Mouse (Mus musculus): ENCODE measurements around the gene Gm6583. TPM values are rescaled to one million over a fixed set of nuclear protein-coding genes. Genes with fewer than 3 reads are reported as not detected.
"Not testable (repeated sequence)": the region's sequence is repeated elsewhere in the genome, so short reads cannot be mapped to it uniquely, and the experiment has no call there.

The Gm6583 gene
- total RNA-seq, 2 experiments from 2014 or later = not detected

DNA sequence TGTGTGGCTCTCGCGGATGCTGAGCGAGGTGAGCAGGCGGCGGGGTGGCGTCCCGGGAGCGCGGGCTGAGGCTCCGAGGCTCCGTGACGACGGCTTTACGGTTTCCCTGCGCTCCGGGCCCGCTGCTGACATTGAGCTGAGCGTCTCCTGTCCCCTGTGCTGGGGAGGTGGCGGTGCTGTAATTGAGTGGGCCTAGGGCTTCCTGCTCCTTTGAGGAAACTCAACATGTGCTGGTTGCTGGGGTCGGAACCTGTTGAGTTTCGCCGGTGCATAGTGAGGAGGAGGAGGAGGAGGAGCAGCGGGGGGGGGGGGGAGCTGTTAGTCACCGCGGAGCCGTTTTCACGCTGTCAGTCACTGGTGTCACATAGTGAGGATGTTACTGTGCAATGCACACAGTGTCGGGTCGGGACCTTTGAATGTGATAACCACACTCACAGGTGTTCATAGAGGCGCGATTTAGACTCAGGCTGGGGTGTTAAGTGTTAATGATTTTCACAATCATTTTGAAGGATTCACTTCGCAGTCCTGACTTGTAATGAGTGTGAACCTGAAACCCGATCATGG lies 29.3 kb downstream of the Gm6583 start:
- ATAC-seq (replicated peaks; ENCODE audit: poor library complexity, severe bottlenecking) = peak; percentile 6; the same call in 1 of the 2 replicates

DNA sequence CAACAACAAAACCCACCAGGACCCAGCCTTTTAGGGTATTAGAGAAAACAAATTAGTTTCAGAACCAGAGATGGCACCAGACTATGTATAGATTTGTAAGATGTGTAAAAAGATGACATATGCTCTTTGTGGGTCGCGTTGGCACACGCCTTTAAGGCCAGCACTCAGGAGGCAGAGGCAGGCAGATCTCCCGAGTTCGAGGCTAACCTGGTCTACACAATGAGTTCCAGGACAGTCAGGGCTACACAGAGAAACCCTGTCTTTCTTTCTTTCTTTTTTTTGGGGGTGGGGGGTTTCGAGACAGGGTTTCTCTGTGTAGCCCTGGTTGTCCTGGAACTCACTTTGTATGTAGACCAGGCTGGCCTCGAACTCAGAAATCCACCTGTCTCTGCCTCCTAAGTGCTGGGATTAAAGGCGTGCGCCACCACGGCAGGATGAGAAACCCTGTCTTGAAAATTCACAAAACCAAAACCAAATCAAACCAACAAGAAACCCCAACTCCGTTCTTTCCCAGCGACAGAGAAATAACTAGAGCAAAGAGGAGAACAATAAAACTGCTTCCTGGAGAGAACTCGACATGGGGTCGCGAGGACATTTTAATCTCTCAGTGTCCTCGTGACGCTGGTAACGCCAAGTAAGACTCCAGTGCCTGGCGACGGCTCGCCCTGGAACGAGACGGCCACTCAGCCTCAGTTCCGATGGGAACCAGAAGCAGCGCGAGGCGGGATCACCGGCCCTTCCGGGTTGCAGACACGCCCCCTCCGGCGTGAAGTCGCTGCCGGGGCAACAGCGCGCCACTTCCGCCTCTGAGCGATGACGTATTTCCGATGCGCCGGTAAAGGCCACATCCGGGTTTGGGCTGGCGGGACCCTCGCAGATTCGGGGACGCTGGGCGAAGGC lies 30.0 kb downstream of the Gm6583 start, which contains the start of gene Tfip11:
Gene Tfip11 (plus strand): TSS at position 813 of the 900 bp plus-strand sequence.
- peak; percentile 75 for ATAC-seq (replicated peaks; ENCODE audit: poor library complexity, severe bottlenecking)

DNA sequence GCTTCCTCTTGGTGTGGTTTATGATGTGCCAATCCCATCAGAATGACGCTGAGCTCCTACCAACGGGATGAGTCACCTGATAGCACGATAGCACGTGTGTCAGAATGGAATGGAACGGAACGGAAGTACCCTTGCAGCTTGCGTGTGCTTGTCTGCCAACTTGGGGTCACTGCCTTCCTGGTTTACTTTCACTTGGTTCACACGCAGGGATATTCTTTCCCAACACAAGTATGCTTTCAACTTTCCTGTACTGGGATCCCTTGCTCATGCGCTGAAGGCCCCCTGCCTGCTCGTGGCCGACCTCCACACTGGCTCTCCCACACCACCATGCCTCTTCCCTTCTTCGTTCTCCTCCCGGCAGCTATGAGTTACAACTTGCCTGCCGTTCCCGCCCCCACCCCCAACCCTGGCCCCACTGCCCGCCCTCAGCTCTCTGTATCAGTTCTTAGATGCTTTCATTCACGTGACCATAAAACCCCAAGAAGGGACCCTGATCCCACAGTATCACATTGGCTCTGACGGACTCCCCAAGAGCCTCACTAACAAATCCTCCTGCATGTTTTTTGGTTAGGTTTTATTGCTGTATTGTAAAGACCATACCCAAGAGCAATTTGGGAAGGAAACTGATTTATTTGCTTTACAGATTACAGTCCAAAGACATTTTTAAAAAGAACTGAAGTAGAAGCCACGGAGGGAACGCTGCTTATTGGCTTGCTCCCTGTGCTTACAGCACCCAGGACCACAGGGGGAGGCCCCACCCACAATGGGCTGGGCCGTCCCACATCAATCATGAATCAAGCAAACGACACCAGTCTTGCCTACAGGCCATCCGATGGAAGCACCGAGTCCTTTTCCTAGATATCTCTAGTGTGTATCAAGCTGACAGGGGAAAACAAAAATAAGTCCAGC lies 30.9 kb downstream of the Gm6583 start:
- peak; percentile 75 for ATAC-seq (replicated peaks; ENCODE audit: poor library complexity, severe bottlenecking)

DNA sequence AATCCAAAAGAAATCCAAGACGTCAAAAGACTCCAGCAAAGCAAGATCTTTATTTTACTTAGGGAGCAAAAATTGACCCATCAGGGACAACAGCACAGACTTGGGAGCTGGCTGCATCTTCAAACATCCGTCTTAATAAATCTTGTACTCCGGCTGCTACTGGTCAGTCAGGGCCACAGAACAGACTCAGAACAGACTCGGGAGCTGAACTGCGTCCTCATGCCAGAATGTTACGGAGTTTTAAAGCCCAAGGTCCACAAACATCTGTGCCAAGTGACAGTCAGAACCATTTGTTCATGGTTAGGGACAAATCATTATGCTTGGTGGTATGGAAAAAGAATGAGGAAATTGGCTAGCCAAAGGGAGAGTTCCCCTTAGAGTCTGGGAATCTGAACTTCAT lies 32.6 kb downstream of the Gm6583 start:
- no peak for ATAC-seq (replicated peaks; ENCODE audit: poor library complexity, severe bottlenecking)

DNA sequence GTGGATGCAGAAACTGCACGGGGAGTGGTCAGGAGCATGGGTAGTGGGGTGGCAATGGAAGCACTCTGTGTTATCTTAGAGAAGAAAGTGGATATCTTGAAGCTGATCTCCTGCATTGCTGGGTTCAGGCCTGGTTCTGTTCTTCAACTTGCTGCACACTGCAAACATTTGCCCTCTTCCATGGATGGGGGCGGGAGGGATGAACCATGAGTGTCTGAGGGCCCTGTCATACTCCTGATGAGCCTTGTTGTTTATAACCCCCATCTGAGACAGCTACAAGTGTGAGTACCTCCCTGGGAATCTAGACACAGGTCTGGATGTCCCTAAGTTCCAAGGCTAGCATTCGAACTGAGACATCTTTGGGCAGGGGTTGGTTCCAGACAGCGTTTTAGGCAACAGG lies 34.5 kb downstream of the Gm6583 start:
- ATAC-seq (replicated peaks; ENCODE audit: poor library complexity, severe bottlenecking) = no peak

DNA sequence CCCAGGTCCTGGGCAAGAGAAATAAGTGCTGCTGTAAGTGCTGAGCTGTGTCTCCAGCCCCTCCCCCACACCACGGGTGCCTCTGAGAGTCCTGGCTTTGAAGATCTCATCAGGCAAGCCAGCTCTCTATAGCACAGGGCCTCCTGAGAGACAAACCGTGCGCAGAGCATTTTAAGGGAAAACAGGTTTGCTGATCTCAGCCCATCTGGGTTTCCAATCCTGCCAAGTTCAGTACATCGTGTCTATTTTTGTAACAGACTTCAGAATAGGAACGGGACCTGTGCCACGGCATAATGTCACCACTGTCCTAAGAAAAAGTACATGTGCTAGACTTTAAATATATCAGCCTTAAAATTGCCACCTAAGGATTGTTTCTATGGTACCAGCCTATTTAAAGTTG lies 34.9 kb downstream of the Gm6583 start:
- no peak for ATAC-seq (replicated peaks; ENCODE audit: poor library complexity, severe bottlenecking)

DNA sequence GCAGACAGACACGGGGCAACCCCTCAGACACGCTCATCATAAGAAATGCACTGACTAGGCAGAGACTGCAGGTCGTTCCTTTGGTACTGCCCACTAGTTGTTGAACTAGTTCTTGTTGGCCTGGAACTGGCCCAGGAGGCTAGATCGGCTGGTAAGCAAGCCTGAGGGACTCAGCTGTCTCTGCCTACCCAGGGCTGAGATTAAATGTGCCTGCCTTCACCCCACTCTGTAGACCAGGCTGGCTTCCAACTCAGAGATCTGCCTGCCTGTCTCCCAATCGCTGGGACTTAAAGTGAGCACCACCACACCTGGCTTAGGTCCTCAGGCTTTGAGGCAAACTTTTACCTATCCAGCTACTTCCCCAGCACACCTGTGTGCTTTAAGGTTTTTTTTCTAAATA lies 35.5 kb downstream of the Gm6583 start:
- ATAC-seq (replicated peaks; ENCODE audit: poor library complexity, severe bottlenecking) = no peak

DNA sequence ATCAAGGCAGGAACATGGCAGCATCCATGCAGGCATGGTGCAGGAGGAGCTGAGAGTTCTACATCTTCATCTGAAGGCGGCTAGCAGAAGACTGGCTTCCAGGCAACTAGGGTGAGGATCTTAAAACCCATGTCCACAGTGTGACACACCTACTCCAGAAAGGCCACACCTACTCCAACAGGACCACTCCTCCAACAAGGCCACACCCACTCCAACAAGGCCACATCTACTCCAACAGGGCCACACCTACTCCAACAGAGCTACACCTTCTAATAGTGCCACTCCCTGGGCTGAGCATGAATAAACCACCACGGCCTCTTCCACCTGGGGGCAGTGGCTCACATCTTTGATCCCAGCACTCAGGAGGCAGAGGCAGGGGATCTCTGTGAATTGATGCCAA lies 36.5 kb downstream of the Gm6583 start:
- ATAC-seq (replicated peaks; ENCODE audit: poor library complexity, severe bottlenecking) = not testable (repeated sequence)

DNA sequence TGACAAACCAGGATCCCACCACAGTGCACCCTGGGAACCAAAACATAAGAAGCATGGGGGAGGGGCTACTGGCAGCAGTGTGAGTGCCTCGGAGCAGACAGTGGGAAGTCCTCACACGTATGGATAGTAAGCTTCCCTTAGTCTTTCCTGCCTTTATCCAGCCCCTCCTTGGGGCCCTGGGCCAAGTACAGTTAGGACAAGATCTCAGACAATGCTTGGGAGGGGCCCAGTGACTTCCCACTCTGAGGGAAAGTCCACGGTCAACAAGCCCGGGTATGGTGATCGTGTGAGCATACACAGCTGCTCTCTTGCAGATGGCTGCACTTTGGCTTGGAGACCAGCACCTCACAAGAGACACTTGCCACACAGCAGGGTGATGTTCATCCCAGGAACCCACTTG lies 38.5 kb downstream of the Gm6583 start:
- peak; percentile 33; the same call in 1 of the 2 replicates for ATAC-seq (replicated peaks; ENCODE audit: poor library complexity, severe bottlenecking)

DNA sequence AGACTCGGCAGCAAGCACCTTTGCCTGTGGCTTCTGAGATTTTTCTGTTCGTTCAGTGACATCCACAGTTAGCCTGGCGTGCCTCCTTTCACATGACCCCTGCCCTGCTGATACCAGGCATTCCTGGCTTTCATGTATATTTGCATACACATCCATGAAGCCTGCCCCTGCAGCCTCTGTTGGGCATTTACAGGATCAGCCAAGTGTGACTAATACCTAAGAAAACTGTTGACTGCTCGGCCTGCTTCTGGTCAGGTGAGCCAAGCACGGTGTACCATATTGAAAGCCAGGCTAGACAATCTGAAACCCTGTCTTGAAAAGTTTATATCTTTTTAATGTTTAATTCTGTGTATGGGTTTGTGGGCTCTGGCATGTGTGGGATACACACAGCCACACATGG lies 39.4 kb downstream of the Gm6583 start:
- ATAC-seq (replicated peaks; ENCODE audit: poor library complexity, severe bottlenecking) = no peak

DNA sequence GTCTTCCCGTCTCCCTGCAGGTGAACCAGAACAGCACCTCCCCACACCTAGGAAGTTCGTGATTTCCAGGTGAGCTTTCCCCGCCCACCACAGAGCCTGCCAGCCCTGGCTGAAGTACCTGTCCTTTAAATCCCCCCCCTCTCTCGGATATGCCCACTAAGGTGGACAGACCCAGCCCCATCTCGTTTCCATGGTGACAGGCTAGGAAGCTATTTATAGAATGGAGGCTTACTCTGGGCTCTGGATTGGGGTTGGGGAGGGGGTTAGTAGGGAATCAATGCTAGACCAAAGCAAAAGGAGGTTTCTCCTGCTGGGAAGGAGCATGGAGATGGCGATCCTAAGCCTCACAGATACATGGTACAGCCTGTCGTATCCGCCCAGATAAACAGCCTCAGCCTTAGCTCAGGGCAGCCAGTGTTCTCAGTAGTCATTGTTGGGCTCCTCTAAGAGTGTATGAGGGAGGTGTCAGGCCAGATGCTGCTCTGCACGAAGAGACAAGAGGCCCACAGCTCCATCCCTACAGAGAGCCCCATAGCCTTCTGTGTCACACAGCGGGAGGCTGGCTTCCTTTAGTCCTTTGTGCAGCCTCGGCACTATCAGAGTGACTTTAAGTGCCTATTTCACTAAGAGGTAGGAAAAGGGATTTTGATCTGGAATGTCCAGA lies 42.5 kb downstream of the Gm6583 start:
- no peak for ATAC-seq (replicated peaks; ENCODE audit: poor library complexity, severe bottlenecking)

DNA sequence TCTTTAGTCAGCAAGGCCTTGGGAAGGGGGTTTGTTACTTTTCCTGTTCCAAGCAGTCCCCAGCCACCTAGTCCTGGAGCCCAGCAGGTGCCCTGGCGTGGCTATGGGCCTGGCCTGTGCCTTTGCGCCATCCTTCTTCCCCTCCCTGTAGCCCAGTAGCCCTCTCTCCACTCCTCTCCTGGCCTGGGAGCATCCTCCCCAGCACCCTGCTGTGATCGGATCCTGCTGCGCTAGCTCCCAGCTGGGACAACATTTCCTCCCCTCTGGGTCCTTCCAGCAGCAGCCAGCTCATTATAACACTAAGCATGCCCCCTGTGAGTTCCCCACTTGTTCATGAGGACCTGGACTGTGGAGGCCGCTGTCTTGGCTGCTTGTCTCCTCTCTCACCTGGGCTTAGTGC lies 50.0 kb downstream of the Gm6583 start:
- no peak for ATAC-seq (replicated peaks; ENCODE audit: poor library complexity, severe bottlenecking)

Other genes starting within 250 kb of the Gm6583 start
- not detected in 2 replicates for gene Cryba4, start 103.5 kb downstream of the Gm6583 start, total RNA-seq (2014; fragmentation: Nextera tagmentation)
- gene Cryba4, start 103.5 kb downstream of the Gm6583 start, total RNA-seq (2017) = 0.30 TPM in 1 of 2 replicates, not detected in the other
- gene Crybb1, start 100.2 kb downstream of the Gm6583 start, total RNA-seq (2014; fragmentation: Nextera tagmentation) = not detected in 2 replicates
- not detected in 2 replicates for gene Crybb1, start 100.2 kb downstream of the Gm6583 start, total RNA-seq (2017)
- 28.7 and 43.9 TPM in 2 replicates for gene Tpst2, start 79.3 kb downstream of the Gm6583 start, total RNA-seq (2014; fragmentation: Nextera tagmentation)
- gene Tpst2, start 79.3 kb downstream of the Gm6583 start, total RNA-seq (2017) = 25.3 and 36.5 TPM in 2 replicates
- 20.1 and 32.4 TPM in 2 replicates for gene Tfip11, start 29.7 kb downstream of the Gm6583 start, total RNA-seq (2014; fragmentation: Nextera tagmentation)
- 13.6 and 16.6 TPM in 2 replicates for gene Tfip11, start 29.7 kb downstream of the Gm6583 start, total RNA-seq (2017)
- gene Srrd, start 13.0 kb downstream of the Gm6583 start, total RNA-seq (2014; fragmentation: Nextera tagmentation) = 40.5 and 47.7 TPM in 2 replicates
- gene Srrd, start 13.0 kb downstream of the Gm6583 start, total RNA-seq (2017) = 15.6 and 17.6 TPM in 2 replicates
- 16.4 and 32.1 TPM in 2 replicates for gene Hps4, start 12.9 kb downstream of the Gm6583 start, total RNA-seq (2014; fragmentation: Nextera tagmentation)
- gene Hps4, start 12.9 kb downstream of the Gm6583 start, total RNA-seq (2017) = 10.5 and 13.6 TPM in 2 replicates
- gene Asphd2, start 38.8 kb upstream of the Gm6583 start, total RNA-seq (2014; fragmentation: Nextera tagmentation) = not detected in 2 replicates
- gene Asphd2, start 38.8 kb upstream of the Gm6583 start, total RNA-seq (2017) = not detected in 2 replicates
- not detected in 2 replicates for gene Gm6588, start 93.4 kb upstream of the Gm6583 start, total RNA-seq (2014; fragmentation: Nextera tagmentation)
- not detected in 2 replicates for gene Gm6588, start 93.4 kb upstream of the Gm6583 start, total RNA-seq (2017)
- not detected in 2 replicates for gene Sez6l, start 221.2 kb upstream of the Gm6583 start, total RNA-seq (2014; fragmentation: Nextera tagmentation)
- not detected in 2 replicates for gene Sez6l, start 221.2 kb upstream of the Gm6583 start, total RNA-seq (2017)